22 mouse cellular contexts compared by ENCODE assay signal in genomic region chr15:63411771-63412118, GRCm38 (mm10).
DNase-seq lines count a peak whose midpoint lies in the region; ATAC-seq and TF ChIP-seq lines count a peak whose summit lies in the region.
"Had no signal": no experiment of that assay in that cellular context is flagged by ENCODE, and none has a peak within 500 bp of the region (broad histone marks: within the 10 kb centered on the region; RNA-seq: fewer than 3 reads in every experiment).

No protein-coding gene starts in this region.

- POLR2A ChIA-PET in Patski (lab: Charles Lee) = no interaction called here

- ATAC-seq in kidney, embryonic 15.5 days (replicated peaks; ENCODE audit: low FRiP score) = peak; percentile 69
- ATAC-seq in Patski = peak; percentile 91
- no peak for ATAC-seq in monocyte, adult 5-6 weeks (replicated peaks; ENCODE audit: insufficient number of reproducible peaks, low FRiP score, low TSS enrichment, poor library complexity, severe bottlenecking)
- ATAC-seq: forebrain, embryonic 14.5 days; hindbrain, embryonic 16.5 days; inflammation-experienced regulatory T-cells, adult 6 months; intestine, postnatal 0 days had no signal

- WGBS in kidney, embryonic 15.5 days = 48% methylated on average over 3 of the region's 3 CpGs

- in situ Hi-C loops in Patski (cut with MboI; ENCODE audit: low pct_unique_long_range_greater_than_20kb) = no loop called here

- H3K27me3 ChIP-seq in kidney, embryonic 15.5 days = no peaks in the 10 kb centered on the region
- H3K27me3 ChIP-seq in Patski = no peaks in the 10 kb centered on the region
- H3K27me3 ChIP-seq: CH12.LX; embryonic facial prominence, embryonic 13.5 days; heart, embryonic 13.5 days; hindbrain, embryonic 12.5 days had no signal

- H3K4me1 ChIP-seq in kidney, embryonic 15.5 days = no peaks in the 10 kb centered on the region
- H3K4me1 ChIP-seq: embryonic facial prominence, embryonic 13.5 days; heart, embryonic 13.5 days; hindbrain, embryonic 12.5 days had no signal

- peak overlapping the region; percentile 60; the same call in 1 of the 2 replicates for H3K27ac ChIP-seq in kidney, embryonic 15.5 days
- H3K27ac ChIP-seq: embryonic facial prominence, embryonic 13.5 days; heart, adult 2 months; heart, embryonic 13.5 days; hindbrain, embryonic 12.5 days had no signal

- H3K9me3 ChIP-seq in kidney, embryonic 15.5 days (replicated peaks) = no peaks in the 10 kb centered on the region
- H3K9me3 ChIP-seq: embryonic facial prominence, embryonic 13.5 days; heart, embryonic 13.5 days; hindbrain, embryonic 12.5 days had no signal

- no peak for TF ChIP-seq CTCF in Patski (IDR thresholded peaks at IDR 0.05)

- H3K4me2 ChIP-seq in kidney, embryonic 15.5 days = 0 out of 2 replicates have a peak overlapping the region, but pooled peaks have one; percentile 5
- H3K4me2 ChIP-seq: embryonic facial prominence, embryonic 13.5 days; heart, embryonic 13.5 days; hindbrain, embryonic 12.5 days had no signal

- DNase-seq in kidney, adult 8-10 months = no peak
- DNase-seq in 3134 (ENCODE audit: extremely low read depth, insufficient read length, low spot score) = peak; percentile 24
- DNase-seq in 416B (ENCODE audit: low read depth) = peak; percentile 23
- DNase-seq in Patski (ENCODE audit: low read depth, low spot score) = no peak
- DNase-seq in heart, adult 9 months (ENCODE audit: low spot score in 2 of 2) = no peak
- no peak for DNase-seq in heart, adult 11 months
- DNase-seq: adrenal gland, postnatal 25 days; cerebellum, adult 18-20 months; cerebellum, adult 9-11 months; cerebellum, postnatal 36 days; heart, adult 2 months; heart, postnatal 4 days had no signal

- CTCF ChIA-PET in Patski (lab: Charles Lee) = no interaction called here

- no peak overlapping the region for H3K9ac ChIP-seq in kidney, embryonic 15.5 days
- H3K9ac ChIP-seq: embryonic facial prominence, embryonic 13.5 days; heart, embryonic 13.5 days; hindbrain, embryonic 12.5 days had no signal

- no peak overlapping the region for H3K4me3 ChIP-seq in kidney, embryonic 15.5 days (replicated peaks)
- H3K4me3 ChIP-seq: embryonic facial prominence, embryonic 13.5 days; heart, adult 2 months; heart, embryonic 13.5 days; hindbrain, embryonic 12.5 days had no signal

- H3K36me3 ChIP-seq in kidney, embryonic 15.5 days = no peaks in the 10 kb centered on the region
- H3K36me3 ChIP-seq: embryonic facial prominence, embryonic 13.5 days; heart, embryonic 13.5 days; hindbrain, embryonic 12.5 days had no signal

Comparison
In these comparisons a context has a peak if more than half of its experiments do, and no peak if none do; other contexts are left out.
1. DNase-seq: peak in 3134 (single experiment) and 416B (single experiment); none in kidney, adult 8-10 months (0 of 2), Patski (single experiment), heart, adult 9 months (0 of 2) and heart, adult 11 months (single experiment).